Mouse (Mus musculus) limb, embryonic 14.5 days (tissue): ENCODE data around the gene Cobll1. TPM values are rescaled to one million over a fixed set of nuclear protein-coding genes. Genes with fewer than 3 reads are reported as not detected.

Source experiments
- ATAC-seq: fragments of 200-750 bp; cut with Nextera tagmentation; 2 replicates; pipeline ENCODE4 v1.8.0; 2017; ENCODE audit warnings: low read depth, moderate number of reproducible peaks, moderate TSS enrichment; ENCODE audit not compliant: low FRiP score
- DNase-seq: peaks from one replicate; pipeline ENCODE4 v3.0.0-alpha.2; 2015; ENCODE audit warnings: low spot score
- H3K27ac ChIP-seq: fragments of 300-500 bp; sonication (generic); replicated peaks from 2 replicates; pipeline ENCODE4 v1.5.1; 2014; ENCODE audit warnings: low read depth, mild to moderate bottlenecking, low read length, moderate library complexity, mixed read lengths
- H3K27me3 ChIP-seq: fragments of 300-500 bp; sonication (generic); 2 replicates; pipeline ENCODE4 v1.6.1; 2014; ENCODE audit warnings: low read length, mixed read lengths; ENCODE audit not compliant: control insufficient read depth, insufficient read depth
- H3K36me3 ChIP-seq: fragments of 300-500 bp; sonication (generic); 2 replicates; pipeline ENCODE4 v1.6.1; 2014; ENCODE audit warnings: mild to moderate bottlenecking, low read length, moderate library complexity, mixed read lengths; ENCODE audit not compliant: control insufficient read depth, insufficient read depth
- H3K4me1 ChIP-seq: fragments of 300-500 bp; sonication (generic); 2 replicates; pipeline ENCODE4 v1.6.1; 2014; ENCODE audit warnings: antibody characterized with exemption, low read length, mixed read lengths; ENCODE audit not compliant: control insufficient read depth, insufficient read depth
- H3K4me2 ChIP-seq: fragments of 300-500 bp; sonication (generic); replicated peaks from 2 replicates; pipeline ENCODE4 v1.6.1; 2014; ENCODE audit warnings: low read depth, mild to moderate bottlenecking, low read length, moderate library complexity; ENCODE audit not compliant: severe bottlenecking
- H3K4me3 ChIP-seq: fragments of 300-500 bp; sonication (generic); replicated peaks from 2 replicates; pipeline ENCODE4 v1.5.1; 2014; ENCODE audit warnings: low read length
- H3K9ac ChIP-seq: fragments of 300-500 bp; sonication (generic); 2 replicates; pipeline ENCODE4 v1.6.1; 2014; ENCODE audit warnings: mild to moderate bottlenecking, low read depth, low read length, moderate library complexity; ENCODE audit not compliant: severe bottlenecking
- H3K9me3 ChIP-seq: fragments of 300-500 bp; sonication (generic); 2 replicates; pipeline ENCODE4 v1.6.1; 2016; ENCODE audit warnings: low read length; ENCODE audit not compliant: control insufficient read depth
- POLR2A ChIP-seq: fragments of 200-500 bp; IDR thresholded peaks from 2 replicates; pipeline ENCODE4 v1.8.0; 2012; ENCODE audit warnings: inconsistent platforms, mild to moderate bottlenecking, moderate library complexity, borderline replicate concordance; ENCODE audit not compliant: insufficient read depth, insufficient read length; ENCODE audit errors: extremely low read depth
- whole genome bisulfite sequencing: fragments of 180-500 bp; shearing (Covaris S2); extraction: QIAGEN DNeasy Blood & Tissue Kit; methylation state at CpG from one replicate; pipeline ENCODE4 v1.1.7; 2014; 5-methylcytosine and 5-hydroxymethylcytosine counted together
- polyA plus RNA-seq, 2 experiments: library from polyadenylated mRNA; depleted of rRNA in 1 of 2; stranded (reverse) in 1 of 2; unstranded in 1 of 2; fragments of >200 nt; fragmentation: Nextera tagmentation in 1 of 2; extraction: Ambion mirVana in 1 of 2; gene quantifications; 2 replicates each; pipeline versions ENCODE4 v1.2.1 to v1.2.3; 2012 to 2014

Gene Cobll1
- polyA plus RNA-seq, 2 experiments = 3.1 to 5.1 TPM

DNA sequence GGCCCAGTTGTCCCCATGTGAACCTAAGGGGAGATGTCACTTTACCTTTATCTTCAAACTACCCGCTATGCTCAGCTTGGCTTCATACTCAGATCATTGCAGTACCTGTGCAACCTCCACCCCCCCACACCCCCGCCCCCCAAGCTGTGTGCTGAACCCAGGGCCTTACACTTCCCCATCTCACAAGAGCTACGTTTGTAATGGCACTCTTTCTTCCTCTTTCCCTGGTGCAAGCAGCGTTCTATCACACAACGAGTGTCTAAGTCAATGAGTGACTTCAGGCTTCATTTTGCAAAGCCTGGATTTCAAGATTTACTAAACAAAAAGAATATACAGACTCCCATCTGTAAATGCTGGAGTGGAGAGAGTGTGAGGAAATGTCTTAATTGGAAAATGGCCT is 100.2 kb downstream of the Cobll1 start:
- Histone ChIP-seq H3K36me3 (no peaks in the 10 kb centered on the region), H3K9me3 (no peaks in the 10 kb centered on the region), H3K9ac (no peak overlapping the region), H3K4me2 (no peak overlapping the region), H3K27me3 (no peaks in the 10 kb centered on the region), H3K4me1 (no peaks in the 10 kb centered on the region), H3K4me3 (no peak overlapping the region), H3K27ac (no peak overlapping the region)
- 81% methylated on average over 5 of the region's 5 CpGs for WGBS
- no peak for TF ChIP-seq POLR2A
- DNase-seq (no peak), ATAC-seq (no peak)

DNA sequence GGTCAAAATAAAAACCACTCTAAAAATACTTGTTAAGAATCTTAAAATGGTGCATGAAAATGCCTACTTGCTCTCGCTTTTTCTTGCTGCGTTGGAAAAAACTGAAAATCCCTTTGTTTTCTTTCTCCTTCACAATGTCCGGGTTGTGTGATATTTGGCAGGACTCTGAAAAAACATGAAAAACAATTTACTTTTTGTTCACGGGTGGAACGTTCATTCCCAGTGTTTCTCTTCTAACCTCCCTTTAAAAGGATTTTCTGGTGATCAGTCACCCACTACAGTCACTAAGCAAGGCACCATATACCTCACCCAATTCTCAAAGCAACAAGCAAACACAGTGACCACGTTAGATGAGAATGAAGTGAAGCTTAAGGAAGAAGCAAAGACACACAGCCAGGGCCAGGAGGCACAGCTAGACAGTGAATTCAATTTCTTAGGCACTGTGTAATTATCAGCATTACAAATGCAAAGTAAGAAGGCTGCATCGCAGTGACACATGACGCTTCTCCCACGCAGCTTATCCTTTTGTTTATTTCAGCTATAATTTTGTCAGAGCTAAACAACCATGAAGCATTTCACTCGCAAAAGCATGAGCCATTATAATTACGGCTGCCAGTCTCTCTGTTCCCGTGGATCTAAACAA is 112.9 kb downstream of the Cobll1 start:
- Histone ChIP-seq H3K27me3 (no peaks in the 10 kb centered on the region), H3K4me2 (no peak overlapping the region), H3K9me3 (peaks cover 2% of the 10 kb centered on the region; the same call in 1 of the 2 replicates), H3K27ac (no peak overlapping the region), H3K9ac (no peak overlapping the region), H3K36me3 (no peaks in the 10 kb centered on the region), H3K4me3 (no peak overlapping the region), H3K4me1 (no peaks in the 10 kb centered on the region)
- no peak for TF ChIP-seq POLR2A
- 83% methylated on average over 12 of the region's 12 CpGs for WGBS
- DNase-seq (no peak), ATAC-seq (no peak)

DNA sequence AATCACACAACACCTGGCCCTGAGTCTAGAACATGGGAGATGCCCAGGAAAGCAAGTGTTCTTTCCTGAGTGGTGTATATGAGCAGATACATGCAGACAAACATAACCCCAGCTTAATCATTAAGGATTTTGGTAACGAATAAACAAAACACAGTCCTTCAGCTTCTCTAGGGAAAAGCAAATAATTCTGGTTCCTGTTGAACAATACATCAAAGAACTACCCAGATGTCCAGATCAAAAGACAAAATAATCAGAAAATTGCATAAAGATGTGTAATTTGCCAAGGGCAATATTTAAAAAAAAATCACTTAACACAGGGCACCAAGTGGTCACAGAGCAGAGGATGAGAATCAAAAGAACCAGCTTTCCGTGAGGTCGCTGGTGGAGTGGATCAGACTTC is 115.5 kb downstream of the Cobll1 start:
- Histone ChIP-seq H3K4me3 (no peak overlapping the region), H3K4me1 (0 out of 2 replicates have a peak, but pooled peaks cover 5% of the 10 kb centered on the region), H3K27me3 (no peaks in the 10 kb centered on the region), H3K27ac (no peak overlapping the region), H3K36me3 (no peaks in the 10 kb centered on the region), H3K4me2 (no peak overlapping the region), H3K9me3 (no peaks in the 10 kb centered on the region), H3K9ac (no peak overlapping the region)
- WGBS = 58% methylated on average over 3 of the region's 3 CpGs
- TF ChIP-seq POLR2A = no peak
- ATAC-seq (no peak), DNase-seq (no peak)

DNA sequence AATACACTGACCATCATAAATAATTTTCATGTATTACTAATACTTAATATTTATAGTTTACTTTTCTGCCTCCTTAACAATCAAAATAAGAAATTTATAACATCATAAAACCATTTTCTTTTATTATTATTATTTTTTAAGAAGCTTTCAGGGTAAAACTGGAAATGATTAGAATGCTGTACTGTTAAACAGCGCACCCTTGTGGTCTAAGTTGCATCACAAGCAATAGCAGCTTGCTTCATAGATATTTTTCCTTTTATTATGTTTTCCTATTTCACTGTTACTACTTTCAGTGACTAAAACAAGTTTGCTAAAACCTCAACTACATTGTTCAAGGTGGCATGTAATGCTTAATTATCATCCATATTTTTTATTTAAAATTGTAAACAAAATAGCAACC is 117.8 kb downstream of the Cobll1 start:
- Histone ChIP-seq H3K9me3 (no peaks in the 10 kb centered on the region), H3K4me2 (no peak overlapping the region), H3K27ac (no peak overlapping the region), H3K4me1 (0 out of 2 replicates have a peak, but pooled peaks cover 5% of the 10 kb centered on the region), H3K9ac (no peak overlapping the region), H3K27me3 (no peaks in the 10 kb centered on the region), H3K4me3 (no peak overlapping the region), H3K36me3 (no peaks in the 10 kb centered on the region)
- 5% methylated on average over 1 of the region's 1 CpGs for WGBS
- no peak for TF ChIP-seq POLR2A
- DNase-seq = peak; percentile 77
- ATAC-seq = no peak

DNA sequence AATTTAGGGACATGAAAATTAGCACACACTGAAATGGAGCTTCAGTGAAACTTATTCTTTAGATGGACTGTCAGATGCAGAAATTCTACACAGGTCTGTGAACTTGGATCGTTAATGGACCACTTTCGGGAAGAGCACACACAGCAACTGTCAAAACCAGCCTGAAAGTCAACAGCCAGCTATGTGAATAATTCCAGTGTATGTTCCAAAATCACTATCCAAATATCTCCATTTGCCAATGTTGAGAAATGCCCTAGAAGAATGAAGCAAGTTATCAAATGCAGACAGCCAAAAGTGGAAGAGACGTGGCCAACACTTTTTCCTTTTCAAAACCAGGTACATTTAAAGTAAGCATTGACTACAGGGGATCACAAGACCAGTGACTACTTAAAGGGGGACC is 118.2 kb downstream of the Cobll1 start:
- Histone ChIP-seq H3K4me3 (no peak overlapping the region), H3K9me3 (no peaks in the 10 kb centered on the region), H3K4me1 (0 out of 2 replicates have a peak, but pooled peaks cover 5% of the 10 kb centered on the region), H3K27ac (no peak overlapping the region), H3K36me3 (no peaks in the 10 kb centered on the region), H3K4me2 (no peak overlapping the region), H3K9ac (no peak overlapping the region), H3K27me3 (no peaks in the 10 kb centered on the region)
- DNase-seq = no peak
- no peak for TF ChIP-seq POLR2A
- no peak for ATAC-seq
- WGBS = 63% methylated on average over 3 of the region's 3 CpGs

DNA sequence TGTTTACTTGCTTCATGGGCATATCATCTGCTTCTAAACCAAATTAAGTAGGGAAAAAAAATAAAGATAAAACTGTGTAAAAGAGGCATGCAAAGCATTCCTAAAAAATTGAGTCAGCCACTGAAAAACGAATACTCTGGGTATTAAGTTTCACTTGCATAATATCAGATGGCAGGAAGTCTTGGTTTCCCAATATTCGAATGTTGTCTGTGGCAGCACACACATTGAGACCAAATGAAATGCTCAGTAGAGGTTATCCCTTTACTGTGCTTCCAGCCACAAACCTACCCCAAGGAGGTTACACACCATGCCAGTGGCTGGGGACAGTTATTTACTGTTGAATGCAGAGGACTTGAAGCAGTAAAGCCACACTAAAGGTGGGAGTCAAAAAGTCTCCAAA is 119.1 kb downstream of the Cobll1 start:
- DNase-seq = no peak
- no peaks in the 10 kb centered on the region for H3K9me3 ChIP-seq
- 0 out of 2 replicates have a peak, but pooled peaks cover 5% of the 10 kb centered on the region for H3K4me1 ChIP-seq
- H3K36me3 ChIP-seq = no peaks in the 10 kb centered on the region
- peak; percentile 10; the same call in 1 of the 2 replicates for ATAC-seq
- H3K9ac ChIP-seq = no peak overlapping the region
- H3K27ac ChIP-seq = no peak overlapping the region
- H3K27me3 ChIP-seq = no peaks in the 10 kb centered on the region
- H3K4me2 ChIP-seq = no peak overlapping the region
- WGBS = 12% methylated on average over 2 of the region's 2 CpGs
- TF ChIP-seq POLR2A = no peak
- H3K4me3 ChIP-seq = no peak overlapping the region
